Mouse (Mus musculus): ENCODE data around the gene Dsn1. TPM values are rescaled to one million over a fixed set of nuclear protein-coding genes. Genes with fewer than 3 reads are reported as not detected.
A peak's percentile ranks its signal among the peaks of the same experiment; 100 is the strongest.

Dsn1 gene
- 1 to 10 TPM; 1.3 to 1.9 TPM for total RNA-seq (2021)
- long read RNA-seq, experiment 1, partial matches to known transcripts, result 2 of 6 reads
- long read RNA-seq, experiment 1, other reads (novel, unspliced or antisense), result 1 of 6 reads
- long read RNA-seq, experiment 2, partial matches to known transcripts, result 0 of 2 reads
- long read RNA-seq, experiment 2, other reads (novel, unspliced or antisense), result 1 of 2 reads

DNA sequence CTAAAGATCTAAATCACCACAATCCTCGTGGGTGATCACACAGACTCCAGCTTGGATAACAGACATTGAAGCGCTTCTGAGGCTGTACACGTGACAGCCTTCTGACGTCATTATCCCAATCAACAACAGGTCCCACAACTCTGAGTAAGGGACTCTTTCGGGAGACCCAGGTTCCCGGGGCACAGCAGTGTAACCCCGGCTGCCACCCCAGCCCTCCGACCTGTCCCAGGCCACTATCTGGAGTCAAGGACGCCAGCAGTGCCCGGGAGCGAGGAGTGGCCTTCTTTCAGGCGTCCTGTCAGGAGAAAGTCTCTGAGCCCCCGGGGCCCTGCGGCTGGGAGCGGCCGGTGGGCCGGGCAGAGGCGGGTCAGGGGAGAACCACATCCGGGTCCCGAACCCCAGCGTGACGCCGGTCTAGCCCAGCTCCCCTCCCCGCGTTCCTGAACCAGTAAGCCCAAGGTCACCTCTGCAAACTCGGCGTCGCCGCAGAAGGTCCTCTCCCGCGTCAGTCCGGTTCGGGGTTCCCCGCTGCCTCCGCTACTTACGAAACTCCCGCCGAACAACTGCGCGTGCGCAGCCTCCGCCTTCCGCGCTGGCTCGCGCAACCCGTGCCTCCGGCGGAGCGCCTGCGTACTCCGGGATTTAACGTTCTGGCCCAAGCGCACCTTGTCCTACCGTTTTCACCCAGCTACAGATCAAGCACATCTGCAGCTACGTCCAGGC is at the start of gene Dsn1:
Gene Dsn1 (minus strand): TSS at position 644 of the 723 bp plus-strand sequence.
- DNase-seq (ENCODE audit: low spot score), result peak; percentile 87

DNA sequence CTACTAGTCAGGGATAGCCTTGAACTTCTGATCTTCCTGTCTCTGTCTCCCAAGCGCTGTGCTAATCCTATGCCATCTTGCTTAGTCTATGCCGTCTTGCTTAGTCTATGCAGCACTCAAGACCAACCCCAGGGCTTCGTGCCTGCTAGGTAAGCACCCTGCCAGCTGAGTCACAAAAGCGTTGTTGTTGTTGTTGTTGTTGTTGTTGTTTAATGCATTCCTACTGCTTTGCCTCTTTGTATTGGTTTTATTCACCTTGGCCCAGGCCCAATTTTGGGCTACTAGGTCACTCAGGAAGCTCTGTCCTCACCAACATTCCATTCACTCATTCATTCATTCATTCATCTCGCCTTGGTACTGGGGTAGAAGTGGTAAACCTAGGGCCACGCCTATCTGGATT is 48.8 kb upstream of the Dsn1 start:
- no peak for DNase-seq (ENCODE audit: low spot score)

DNA sequence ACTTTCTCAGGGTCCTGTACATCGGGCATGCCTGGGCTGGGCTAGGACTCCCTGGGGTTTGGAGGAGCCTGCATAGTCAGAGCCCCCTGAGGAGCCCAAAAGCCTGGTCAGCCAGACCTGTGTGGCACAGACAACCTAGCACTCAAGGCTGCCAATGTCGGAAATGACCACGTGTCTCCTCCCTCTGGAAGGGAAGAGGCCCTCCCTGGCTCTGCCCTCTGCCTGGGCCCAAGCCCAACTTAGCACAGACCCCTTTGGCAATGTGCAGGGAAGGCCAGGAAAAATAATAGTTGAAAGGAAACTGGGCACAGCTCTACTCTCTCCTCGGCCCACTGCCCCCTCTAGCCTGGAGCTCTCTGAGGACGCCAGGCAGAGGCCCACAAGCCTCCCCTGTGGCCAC is 47.9 kb upstream of the Dsn1 start:
- no peak for DNase-seq (ENCODE audit: low spot score)

DNA sequence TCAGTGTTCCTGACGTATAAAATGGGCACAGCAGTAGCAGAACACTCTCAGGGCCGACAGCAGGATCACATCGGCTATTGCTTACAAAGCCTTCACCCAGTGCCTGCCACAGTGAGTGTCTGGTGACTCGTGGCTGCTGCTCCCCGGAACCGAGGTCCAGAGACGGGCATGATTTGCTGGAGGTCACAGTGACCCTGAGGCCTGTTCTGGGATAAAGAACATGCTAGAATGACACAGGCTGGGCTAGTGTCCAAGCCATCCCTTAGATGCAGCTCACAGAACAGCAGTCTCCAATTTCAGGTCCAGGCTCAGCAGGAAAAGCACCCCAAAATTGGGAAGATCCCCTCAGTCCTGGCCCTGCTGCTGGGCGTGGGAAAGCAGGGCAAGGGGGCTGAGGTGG is 47.3 kb upstream of the Dsn1 start:
- no peak for DNase-seq (ENCODE audit: low spot score)

DNA sequence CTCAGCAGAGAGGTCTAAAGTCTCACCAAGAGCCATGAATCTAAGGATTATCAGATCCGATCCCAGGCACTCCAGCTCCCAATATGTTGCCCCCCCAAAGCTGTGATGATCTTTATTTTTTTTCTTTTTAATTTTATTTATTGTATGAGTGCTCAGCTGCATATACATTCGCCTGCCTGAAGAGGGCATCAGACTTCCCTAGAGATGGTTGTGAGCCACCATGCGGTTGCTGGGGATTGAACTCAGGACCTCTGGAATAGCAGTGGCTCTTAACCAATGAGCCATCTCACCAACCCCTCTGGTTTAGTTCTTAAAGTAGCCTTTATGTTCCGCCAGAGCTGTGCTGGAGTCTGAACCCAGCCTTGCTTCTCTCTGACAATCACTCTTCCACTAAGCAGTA is 46.8 kb upstream of the Dsn1 start:
- DNase-seq (ENCODE audit: low spot score), result no peak

DNA sequence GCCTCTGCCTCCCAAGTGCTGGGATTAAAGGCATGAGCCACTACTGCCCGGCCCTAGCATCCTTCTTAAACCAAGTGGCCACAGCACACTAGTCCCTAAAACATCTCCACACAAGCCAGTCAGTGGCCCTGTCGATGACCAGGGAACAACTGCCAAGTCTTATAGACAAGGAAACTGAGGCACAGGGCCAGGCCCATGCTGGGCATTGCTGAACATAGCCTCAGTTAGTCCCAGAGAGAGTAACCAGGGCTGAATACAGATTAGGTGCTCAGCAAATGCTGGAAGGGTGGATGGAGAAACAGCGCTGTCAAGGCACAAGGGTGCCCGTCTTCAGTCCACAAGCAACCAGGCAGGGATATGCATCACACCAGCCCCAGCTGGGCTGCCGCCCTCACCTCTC is 46.2 kb upstream of the Dsn1 start:
- no peak for DNase-seq (ENCODE audit: low spot score)

DNA sequence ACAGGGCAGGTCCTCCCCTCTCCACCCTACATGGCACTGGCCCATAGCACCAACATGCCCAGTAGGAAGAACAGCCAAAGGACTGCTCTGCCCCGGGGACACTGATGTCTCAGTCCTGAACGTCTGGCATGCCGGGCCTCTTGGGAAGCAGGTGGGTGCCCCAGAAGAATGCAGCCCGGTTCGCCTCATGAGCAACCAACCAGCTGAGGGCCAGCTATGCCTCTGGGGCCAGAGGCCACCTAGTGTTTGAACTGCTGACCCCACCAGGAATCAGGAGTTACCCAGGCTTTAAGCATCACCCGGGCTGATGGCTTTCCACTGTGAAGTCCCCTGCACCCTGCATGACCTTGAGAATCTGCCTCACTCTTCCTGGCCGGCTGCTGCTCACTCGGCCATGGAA is 45.5 kb upstream of the Dsn1 start:
- no peak for DNase-seq (ENCODE audit: low spot score)

DNA sequence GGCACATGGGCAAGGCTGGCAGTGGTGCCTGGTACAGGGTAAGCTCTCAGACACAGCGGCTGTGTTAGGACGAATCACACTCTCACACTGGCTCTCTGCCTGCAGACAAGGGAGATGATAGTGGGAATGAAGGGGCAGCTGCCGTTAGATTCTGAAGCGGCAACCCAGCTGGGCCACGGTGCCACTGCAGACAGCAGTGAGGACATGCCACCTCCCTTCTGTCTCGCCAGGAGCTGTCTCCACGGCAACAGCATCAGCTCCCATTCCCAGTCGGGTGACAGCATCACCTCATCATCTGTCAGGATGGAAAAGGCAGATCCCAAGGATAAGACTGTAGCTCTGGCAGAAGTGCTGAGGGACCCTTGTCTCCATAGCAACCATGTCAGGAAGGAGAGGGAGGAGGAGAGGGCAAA is 42.9 kb upstream of the Dsn1 start:
- no peak for DNase-seq (ENCODE audit: low spot score)

DNA sequence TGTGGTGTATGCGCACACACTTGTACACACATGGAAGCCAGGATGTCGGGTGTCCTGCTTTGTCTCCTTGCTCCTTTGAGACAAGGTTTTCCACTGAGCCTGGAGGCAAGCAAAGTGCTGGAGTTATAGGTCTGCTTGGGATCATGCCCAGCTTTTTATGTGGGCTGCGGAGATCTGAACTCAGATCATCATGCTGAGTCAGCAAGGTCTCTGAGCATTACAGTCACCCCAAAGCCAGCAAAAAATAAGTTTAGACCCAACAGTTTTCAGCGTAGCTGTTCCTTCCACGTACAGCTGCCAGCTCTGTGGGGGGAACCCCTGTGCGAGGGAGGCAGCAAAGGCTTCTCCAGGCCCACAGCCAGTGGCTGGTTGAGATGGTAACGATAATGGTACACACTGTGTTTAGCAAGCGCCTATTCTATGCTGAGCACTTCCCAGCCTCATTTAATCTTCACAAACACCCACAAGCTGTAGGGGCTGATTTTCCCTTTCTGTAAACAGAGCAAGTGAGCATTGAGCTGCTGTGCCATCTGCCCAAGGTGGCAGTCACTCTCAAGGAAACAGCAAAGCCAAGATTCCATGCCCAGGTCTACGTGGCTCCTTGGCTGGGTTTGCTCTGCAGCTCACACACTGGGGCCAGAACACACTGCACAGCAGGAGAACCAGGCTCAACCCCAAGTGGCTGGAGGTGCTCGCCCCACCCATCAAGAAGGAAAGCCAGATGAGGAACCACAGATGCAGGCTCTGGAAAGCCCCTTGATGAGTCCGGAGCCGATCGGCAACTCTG is 41.6 kb upstream of the Dsn1 start:
- no peak for DNase-seq (ENCODE audit: low spot score)

DNA sequence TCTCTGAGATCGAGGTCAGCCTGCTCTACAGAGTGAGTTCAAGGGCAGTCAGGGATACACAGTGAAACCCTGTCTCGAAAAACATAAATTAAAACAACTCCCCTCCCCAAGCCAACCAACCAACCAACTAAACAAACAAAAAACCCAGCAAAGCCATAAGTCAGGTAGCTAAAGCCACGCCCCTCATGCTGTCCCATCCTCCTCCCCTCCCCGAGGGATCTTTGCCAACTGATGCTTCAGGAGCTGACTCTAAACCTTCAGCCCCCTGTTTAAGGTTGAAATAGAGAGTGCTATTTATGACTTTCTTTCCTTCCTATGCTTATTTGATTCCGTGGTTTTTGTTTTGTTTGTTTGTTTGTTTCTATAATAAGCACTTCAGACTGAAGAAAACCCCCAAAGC is 40.0 kb upstream of the Dsn1 start:
- DNase-seq (ENCODE audit: low spot score), result no peak

DNA sequence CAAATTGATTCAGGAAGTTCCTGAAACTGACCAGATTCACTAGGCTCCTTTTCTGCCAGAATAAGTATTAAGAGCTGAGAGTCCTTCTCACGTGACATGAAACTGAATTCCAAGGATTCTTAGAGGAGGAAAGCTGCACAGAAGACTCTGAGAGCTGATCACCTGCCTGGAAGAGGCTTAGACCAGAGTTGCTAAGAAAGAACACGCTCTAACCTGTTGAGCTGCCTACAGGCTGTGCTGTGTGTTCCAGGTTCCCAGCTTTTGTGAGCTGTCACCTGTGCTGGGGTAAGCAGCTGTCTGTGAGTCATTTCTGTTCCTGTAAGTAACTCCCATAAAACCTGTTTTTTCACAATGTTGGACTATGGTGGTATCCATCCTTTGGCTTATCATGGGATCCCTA is 39.0 kb upstream of the Dsn1 start:
- no peak for DNase-seq (ENCODE audit: low spot score)

DNA sequence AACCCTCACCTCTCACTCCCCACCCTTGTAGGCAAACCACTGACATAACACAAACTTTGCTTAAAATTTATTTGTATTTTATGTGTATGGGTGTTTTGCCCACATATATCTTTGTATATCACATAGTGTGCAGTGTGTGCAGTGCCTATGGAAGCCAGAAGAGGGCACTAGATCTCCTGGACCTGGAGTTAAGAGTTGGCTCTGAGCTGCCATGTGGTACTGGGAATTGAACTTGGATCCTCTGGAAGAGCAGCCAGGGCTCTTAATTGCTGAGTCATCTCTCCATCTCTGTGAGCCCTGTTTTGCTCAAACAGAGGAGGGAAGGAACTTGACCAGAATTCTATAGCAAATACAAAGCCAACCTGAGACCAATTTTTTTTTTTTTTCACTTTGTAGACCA is 37.0 kb upstream of the Dsn1 start:
- no peak for DNase-seq (ENCODE audit: low spot score)

DNA sequence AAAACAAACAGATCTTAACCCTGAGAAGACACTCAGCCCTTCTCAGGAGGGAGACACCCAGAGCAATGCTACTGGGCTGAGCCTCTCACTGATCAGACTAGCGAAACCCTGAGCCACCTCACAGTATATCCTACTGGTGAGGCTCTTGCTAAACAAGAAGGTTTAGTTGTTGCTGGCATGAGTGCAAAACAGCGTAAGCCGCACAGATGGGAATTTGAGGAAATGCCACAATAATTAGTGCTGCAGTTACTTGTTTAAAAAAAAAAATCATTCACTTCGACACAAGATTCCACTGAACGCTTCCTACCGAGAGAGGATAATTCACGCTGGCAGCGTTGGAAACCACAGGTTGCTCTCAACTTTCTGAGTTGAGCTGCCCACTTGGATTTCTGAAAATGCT is 36.6 kb upstream of the Dsn1 start:
- DNase-seq (ENCODE audit: low spot score), result no peak

DNA sequence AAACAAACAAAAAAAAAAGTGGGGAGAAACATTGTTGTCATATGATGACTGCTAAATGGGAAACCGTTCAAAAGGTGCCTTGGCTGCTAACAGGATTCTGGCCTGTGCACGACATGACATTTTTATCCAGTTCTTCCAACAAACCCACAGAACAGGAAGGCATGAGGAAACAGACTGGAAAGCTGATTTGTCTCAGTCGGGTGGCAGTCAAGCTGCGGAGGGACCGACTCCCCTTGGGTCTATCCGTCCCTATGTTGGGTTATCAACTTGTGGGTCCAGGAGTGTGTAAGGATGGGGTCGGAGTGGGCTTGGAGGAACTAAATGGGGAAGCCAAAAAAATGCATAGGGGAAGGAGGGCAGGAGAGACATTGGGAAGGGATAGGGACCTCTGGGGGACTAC is 34.5 kb upstream of the Dsn1 start:
- DNase-seq (ENCODE audit: low spot score), result no peak

DNA sequence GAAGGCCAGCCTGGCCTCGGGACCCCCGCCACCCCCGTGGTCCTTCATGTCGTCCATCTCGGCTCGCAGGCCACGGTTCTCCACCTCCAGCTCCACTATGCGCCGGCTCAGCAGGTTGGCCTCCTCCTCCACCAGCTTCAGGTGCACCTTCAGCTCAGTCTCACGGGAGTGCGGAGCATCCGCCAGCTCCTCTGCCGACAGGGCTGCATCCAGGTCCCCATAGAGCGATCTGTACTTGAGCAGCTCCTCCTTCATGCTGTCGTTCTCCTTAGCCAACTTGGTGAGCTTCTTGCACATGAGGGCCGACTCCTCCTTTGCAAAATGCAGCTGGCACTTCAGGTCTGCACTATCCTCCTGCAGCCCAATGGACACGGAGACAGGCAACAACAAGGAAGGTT is 33.7 kb upstream of the Dsn1 start:
- no peak for DNase-seq (ENCODE audit: low spot score)

DNA sequence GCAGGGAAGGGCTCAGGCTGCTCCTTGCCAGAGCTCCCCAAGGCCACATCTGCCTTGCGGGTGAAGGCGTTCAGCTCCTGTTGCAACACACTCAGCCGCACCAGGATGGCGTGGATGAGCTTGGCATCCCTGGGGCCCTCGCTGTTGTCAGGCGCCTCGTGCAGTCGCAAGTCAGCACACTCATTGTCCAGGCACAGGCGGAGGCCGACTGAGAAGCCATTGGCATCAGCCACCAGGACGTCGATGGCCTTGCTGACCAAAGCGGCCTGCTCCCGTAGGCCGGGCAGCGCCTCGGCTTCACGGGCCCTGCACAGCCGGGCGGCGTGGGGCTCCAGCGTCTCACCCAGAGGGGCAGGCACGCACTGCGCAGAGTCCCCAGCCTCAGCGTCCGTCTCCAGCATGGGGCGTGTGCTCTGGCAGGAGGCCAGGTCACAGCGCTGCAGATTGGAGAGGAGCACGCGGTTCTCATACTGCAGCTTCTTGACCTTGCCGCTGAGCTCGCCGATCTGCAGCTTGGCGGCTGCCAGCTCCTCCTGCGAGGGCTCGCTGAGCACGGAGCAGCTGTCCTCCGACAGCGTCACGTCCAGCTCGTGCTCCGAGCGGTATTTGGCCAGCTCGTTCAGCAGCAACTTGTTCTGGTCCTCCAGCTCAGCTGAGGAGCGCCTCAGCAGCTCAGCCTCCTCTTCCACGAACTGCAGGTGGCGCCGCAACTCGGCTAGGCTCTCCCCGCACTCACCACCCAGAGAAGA is 33.1 kb upstream of the Dsn1 start:
- no peak for DNase-seq (ENCODE audit: low spot score)

DNA sequence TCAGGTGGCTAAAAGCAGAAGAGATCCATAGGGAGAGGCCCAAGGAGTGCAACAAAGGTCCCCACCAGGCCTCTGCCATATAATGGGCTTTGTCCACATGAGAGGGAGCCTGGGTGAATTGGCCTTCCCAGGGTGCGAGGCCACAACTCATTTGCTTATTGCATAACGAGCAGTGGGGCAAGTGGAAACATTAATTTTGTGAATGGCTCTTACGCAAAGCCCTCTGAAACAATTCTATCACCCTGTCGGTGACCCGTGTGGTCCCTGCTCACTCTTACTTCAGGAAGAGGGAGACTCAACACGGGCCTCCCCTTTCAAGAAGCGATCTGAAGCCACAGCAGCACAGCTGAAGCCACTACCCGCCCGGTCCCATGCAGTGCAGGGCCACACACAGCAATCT is 30.3 kb upstream of the Dsn1 start:
- DNase-seq (ENCODE audit: low spot score), result no peak

DNA sequence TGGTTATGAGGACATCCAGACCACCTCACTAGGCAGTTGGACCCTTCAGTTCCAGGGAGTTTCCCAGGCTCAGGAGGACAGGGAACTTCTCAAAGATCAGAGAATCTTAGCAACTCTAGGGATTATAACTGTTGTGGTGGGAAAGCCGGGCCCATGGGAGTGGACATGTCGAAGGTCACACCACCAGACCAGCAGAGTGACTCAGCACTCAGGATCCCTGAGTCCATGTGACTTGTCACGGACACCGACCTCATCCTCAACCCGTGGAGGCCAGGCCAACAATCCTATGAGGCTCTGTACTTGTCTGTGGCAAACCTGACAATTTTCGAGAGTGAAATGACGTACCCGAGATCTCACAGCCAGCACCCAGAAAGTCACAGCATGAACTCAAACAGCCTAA is 29.4 kb upstream of the Dsn1 start:
- no peak for DNase-seq (ENCODE audit: low spot score)

DNA sequence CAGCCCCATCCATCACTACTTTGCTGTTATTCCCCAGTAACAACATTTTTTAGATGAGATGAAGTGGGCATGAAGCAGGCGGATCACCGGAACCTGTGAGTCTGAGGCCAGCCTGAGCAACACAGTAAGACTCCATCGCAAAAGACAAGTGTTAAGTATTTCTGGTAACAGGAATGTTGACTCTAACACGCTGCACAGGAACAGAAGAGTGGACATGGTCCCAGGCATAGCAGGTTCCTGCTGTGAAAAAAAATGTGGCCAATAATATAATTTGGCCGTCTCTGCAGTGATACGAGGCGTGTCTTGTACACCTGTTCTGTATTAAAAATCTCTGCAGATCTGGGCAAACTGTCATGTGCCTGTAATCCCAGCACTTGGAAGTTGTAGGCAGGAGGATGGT is 28.4 kb upstream of the Dsn1 start:
- DNase-seq (ENCODE audit: low spot score), result no peak

DNA sequence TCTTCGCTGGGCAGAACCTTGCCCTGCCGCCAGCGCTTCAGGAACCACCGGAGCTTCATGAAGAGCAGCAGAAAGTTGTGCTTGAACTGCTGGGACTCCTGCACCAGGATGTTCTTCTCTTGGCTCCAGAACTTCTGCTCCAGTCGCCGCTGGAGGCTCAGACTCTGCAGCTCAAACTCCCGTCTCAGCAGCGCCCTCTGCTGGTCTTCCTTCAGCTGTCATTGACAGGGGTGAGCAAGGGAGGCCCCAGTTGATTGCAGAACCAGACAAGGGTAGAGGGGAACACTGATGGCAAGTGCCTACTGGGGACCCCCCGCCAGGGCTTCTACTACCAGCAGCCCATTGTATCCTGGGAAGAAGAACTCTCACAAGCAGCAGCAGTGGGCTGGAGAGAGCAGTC is 23.9 kb upstream of the Dsn1 start:
- DNase-seq (ENCODE audit: low spot score), result peak; percentile 85

DNA sequence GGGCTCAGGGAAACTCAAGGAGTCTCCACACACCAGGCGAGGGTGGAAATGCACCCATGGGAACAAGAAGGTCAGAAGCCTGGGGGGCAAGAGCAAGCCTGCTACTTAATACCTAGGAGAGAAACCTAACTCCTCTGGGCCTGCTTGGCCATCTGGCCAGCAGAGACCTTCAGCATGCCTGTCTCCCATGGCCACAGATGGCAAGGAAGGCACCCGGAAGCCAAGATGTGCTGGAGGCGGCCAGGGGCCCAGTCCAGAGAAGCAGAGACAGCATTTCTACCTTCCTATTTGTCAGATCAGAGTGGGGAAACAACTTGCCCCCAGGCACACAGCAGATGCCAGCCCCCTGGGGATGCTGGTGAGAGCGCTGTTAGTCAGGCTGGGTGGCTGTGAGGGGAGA is 21.3 kb upstream of the Dsn1 start:
- DNase-seq (ENCODE audit: low spot score), result no peak
